Mouse (Mus musculus): ENCODE measurements at regions not wholly inside any gene's neighbourhood (a gene's known extent, or its start where the extent isn't known, plus 50 kb on each side); places are given as distances from the start of the nearest gene placed in this dataset.

DNA sequence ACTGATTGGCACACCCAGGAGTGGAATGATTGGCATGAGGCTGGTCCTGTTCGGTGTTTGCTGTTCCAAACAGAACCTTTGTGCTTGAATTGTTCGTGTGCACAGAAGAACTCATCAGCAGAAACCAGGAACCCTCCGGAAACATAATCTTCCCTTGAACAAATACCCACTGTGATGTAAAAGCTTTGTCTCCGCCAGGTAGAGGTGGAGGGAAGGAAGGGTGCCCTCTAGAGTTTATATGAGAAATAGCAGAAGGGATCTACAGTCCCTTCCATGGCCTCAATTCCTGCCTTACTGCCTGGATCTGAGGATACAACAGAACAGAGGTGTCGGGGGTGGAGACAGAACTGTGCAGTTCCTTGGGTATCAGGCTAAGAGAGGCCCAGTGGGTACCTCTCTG lies 726.3 kb downstream of the Tmem132b start:
- TF ChIP-seq CTCF (IDR thresholded peaks at IDR 0.05; ENCODE audit: borderline replicate concordance, insufficient read depth, low read length) (no peak), POLR2A (IDR thresholded peaks at IDR 0.05; ENCODE audit: low read depth, low read length) (no peak)
